ENCODE assay signal across 18 mouse cellular contexts in the genomic region with DNA sequence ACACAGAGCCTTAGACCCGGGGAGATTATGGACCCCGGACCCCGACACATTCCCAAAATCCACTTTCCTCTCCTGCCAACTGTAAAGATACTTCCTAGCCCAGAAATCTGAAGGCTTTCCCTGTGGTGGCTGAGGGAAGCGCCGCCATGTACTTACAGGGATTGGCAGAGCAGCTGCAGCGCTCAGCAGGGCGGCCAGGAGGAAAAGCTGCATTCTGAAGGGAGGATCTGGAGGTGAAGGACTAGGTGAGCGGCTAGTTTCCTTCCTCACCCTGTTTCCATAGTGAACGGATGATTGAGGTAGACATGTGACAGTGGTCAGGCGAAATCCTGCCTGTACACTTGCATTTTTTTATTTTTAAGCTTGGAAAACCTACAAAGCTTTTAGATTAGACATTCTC. TPM values are rescaled to one million over a fixed set of nuclear protein-coding genes. Genes with fewer than 3 reads are reported as not detected.
DNase-seq lines count a peak whose midpoint lies in the region; ATAC-seq and TF ChIP-seq lines count a peak whose summit lies in the region.
"Had no signal": no experiment of that assay in that cellular context is flagged by ENCODE, and none has a peak within 500 bp of the region (broad histone marks: within the 10 kb centered on the region; RNA-seq: fewer than 3 reads in every experiment).

No protein-coding gene starts in this region.

- no peak overlapping the region for H3K27ac ChIP-seq in forebrain, postnatal 0 days (ENCODE audit: low read depth, low read length)
- H3K27ac ChIP-seq in forebrain, embryonic 15.5 days (replicated peaks): no peak overlapping the region
- no peak overlapping the region for H3K27ac ChIP-seq in left cerebral cortex, adult 2 months
- H3K27ac ChIP-seq: lung, embryonic 15.5 days had no signal

- no peak overlapping the region for H3K4me3 ChIP-seq in forebrain, postnatal 0 days (ENCODE audit: low read depth, low read length)
- no peak overlapping the region for H3K4me3 ChIP-seq in forebrain, embryonic 15.5 days
- no peak overlapping the region for H3K4me3 ChIP-seq in left cerebral cortex, adult 2 months
- H3K4me3 ChIP-seq: lung, embryonic 15.5 days had no signal

- TF ChIP-seq POLR2A in brain, embryonic 14.5 days (IDR thresholded peaks at IDR 0.05; ENCODE audit: borderline replicate concordance, extremely low read depth, insufficient read depth, insufficient read length, poor library complexity, severe bottlenecking): no peak

- peak; percentile 12; the same call in 1 of the 2 replicates for TF ChIP-seq CTCF in forebrain, postnatal 0 days (IDR thresholded peaks at IDR 0.05; ENCODE audit: low read depth)
- TF ChIP-seq CTCF in left cerebral cortex, adult 2 months (IDR thresholded peaks at IDR 0.05): peak; percentile 7; the same call in 1 of the 2 replicates
- TF ChIP-seq CTCF in brain, embryonic 14.5 days (IDR thresholded peaks at IDR 0.05; ENCODE audit: borderline replicate concordance, extremely low read depth, insufficient read depth, insufficient read length): no peak

- H3K4me2 ChIP-seq in forebrain, postnatal 0 days (ENCODE audit: low read depth): no peak overlapping the region
- H3K4me2 ChIP-seq in forebrain, embryonic 15.5 days (replicated peaks): no peak overlapping the region
- H3K4me2 ChIP-seq: liver, embryonic 11.5 days; lung, embryonic 15.5 days had no signal

- H3K4me1 ChIP-seq in forebrain, postnatal 0 days (ENCODE audit: insufficient read depth): 0 out of 2 replicates have a peak, but pooled peaks cover 2% of the 10 kb centered on the region
- H3K4me1 ChIP-seq in forebrain, embryonic 15.5 days: 0 out of 2 replicates have a peak, but pooled peaks cover 1% of the 10 kb centered on the region

- H3K27me3 ChIP-seq in forebrain, postnatal 0 days (ENCODE audit: insufficient read depth, low read length): no peaks in the 10 kb centered on the region
- no peaks in the 10 kb centered on the region for H3K27me3 ChIP-seq in forebrain, embryonic 15.5 days
- H3K27me3 ChIP-seq: lung, embryonic 15.5 days had no signal

- peaks cover 5% of the 10 kb centered on the region; the same call in 1 of the 2 replicates for H3K36me3 ChIP-seq in forebrain, postnatal 0 days (ENCODE audit: insufficient read depth)
- no peaks in the 10 kb centered on the region for H3K36me3 ChIP-seq in forebrain, embryonic 15.5 days

- intact Hi-C loops in left cerebral cortex, adult 2 months (cut with DNase I): no loop called here

- no peak for ATAC-seq in forebrain, postnatal 0 days
- no peak for ATAC-seq in forebrain, embryonic 15.5 days (replicated peaks)
- ATAC-seq in erythroid progenitor cell, adult 5-6 weeks (replicated peaks; ENCODE audit: low FRiP score, poor library complexity, severe bottlenecking): no peak
- ATAC-seq: activated CD4-positive, CD25-positive, alpha-beta regulatory T cell, adult 4 months had no signal

- DNase-seq in forebrain, postnatal 0 days: peak; percentile 46
- DNase-seq in left cerebral cortex, adult 2 months (ENCODE audit: extremely low spot score in 1 of 2, low spot score in 2 of 2): no peak
- no peak for DNase-seq in left cerebral cortex, adult 8-10 months (ENCODE audit: low spot score in 2 of 2)
- DNase-seq in ES-CJ7 (ENCODE audit: low read depth, low spot score): peak; percentile 22
- DNase-seq in brain, embryonic 14.5 days (ENCODE audit: low read depth): peak; percentile 26
- no peak for DNase-seq in adrenal gland, postnatal 25 days
- DNase-seq: embryo, embryonic 11 days; heart, adult 18-20 months; kidney, adult 8-10 months; thymus, postnatal 36 days had no signal

- H3K9me3 ChIP-seq in forebrain, postnatal 0 days (ENCODE audit: low read length): no peaks in the 10 kb centered on the region
- no peaks in the 10 kb centered on the region for H3K9me3 ChIP-seq in forebrain, embryonic 15.5 days
- H3K9me3 ChIP-seq: lung, embryonic 15.5 days had no signal

- H3K9ac ChIP-seq in forebrain, postnatal 0 days: no peak overlapping the region; the same call in 1 of the 2 replicates
- H3K9ac ChIP-seq in forebrain, embryonic 15.5 days (replicated peaks): no peak overlapping the region
- H3K9ac ChIP-seq: lung, embryonic 15.5 days had no signal

- WGBS in forebrain, postnatal 0 days: 30% methylated on average over 10 of the region's 10 CpGs
- 31% methylated on average over 10 of the region's 10 CpGs for WGBS in forebrain, embryonic 15.5 days

RNA-seq across cellular contexts. Expression of gene Gm17660, which starts 1.0 kb away (rescaled TPM):
- total RNA-seq in forebrain, postnatal 0 days (2014; rRNA removed): not detected in 2 replicates
- 0.52 and 1.1 TPM in 2 replicates for polyA plus RNA-seq in forebrain, postnatal 0 days (2015; fragmentation: Nextera tagmentation; extraction: Ambion mirVana)
- 0.47 TPM in 1 of 2 replicates, not detected in the other for polyA plus RNA-seq in forebrain, embryonic 15.5 days (2015; fragmentation: Nextera tagmentation; extraction: Ambion mirVana)
- total RNA-seq in left cerebral cortex, adult 2 months (2021): not detected
- not detected for total RNA-seq in left cerebral cortex, adult 8-10 months (2022)
- polyA plus RNA-seq in brain, embryonic 14.5 days (2012; rRNA removed): not detected in 2 replicates
- not detected in 2 replicates for total RNA-seq in erythroid progenitor cell, adult 5-6 weeks (2015; ENCODE audit: low replicate concordance)
- not detected in 2 replicates for total RNA-seq in erythroid progenitor cell, adult 5-6 weeks (2017; ENCODE audit: low replicate concordance)
- total RNA-seq in adrenal gland, postnatal 25 days (2021): not detected in 2 replicates
- total RNA-seq: heart, adult 18-20 months; hematopoietic stem cell, adult 5-6 weeks; megakaryocyte, adult 5-6 weeks had no signal
- polyA plus RNA-seq: activated CD4-positive, CD25-positive, alpha-beta regulatory T cell, adult 4 months; frontal cortex, adult 2 months; liver, embryonic 11.5 days had no signal

RNA-seq across cellular contexts. Expression of gene Nudt9, which starts 30.3 kb away (rescaled TPM):
- 50.3 and 55.3 TPM in 2 replicates for total RNA-seq in forebrain, postnatal 0 days (2014; rRNA removed)
- polyA plus RNA-seq in forebrain, postnatal 0 days (2015; fragmentation: Nextera tagmentation; extraction: Ambion mirVana): 72.4 and 73.8 TPM in 2 replicates
- 56.6 and 61.3 TPM in 2 replicates for polyA plus RNA-seq in forebrain, embryonic 15.5 days (2015; fragmentation: Nextera tagmentation; extraction: Ambion mirVana)
- total RNA-seq in left cerebral cortex, adult 2 months (2021): 10 to 100 TPM; 66.1 to 68.4 TPM
- 10 to 100 TPM; 62.8 to 69.5 (median 65.8) TPM for total RNA-seq in left cerebral cortex, adult 8-10 months (2022)
- polyA plus RNA-seq in brain, embryonic 14.5 days (2012; rRNA removed): 45.6 and 45.7 TPM in 2 replicates
- total RNA-seq in erythroid progenitor cell, adult 5-6 weeks (2015; ENCODE audit: low replicate concordance): 51.6 and 69.9 TPM in 2 replicates
- 59.2 and 61.9 TPM in 2 replicates for total RNA-seq in erythroid progenitor cell, adult 5-6 weeks (2017; ENCODE audit: low replicate concordance)
- 53.6 and 62.9 TPM in 2 replicates for total RNA-seq in adrenal gland, postnatal 25 days (2021)

RNA-seq across cellular contexts. Expression of gene Sparcl1, which starts 37.2 kb away (rescaled TPM):
- total RNA-seq in forebrain, postnatal 0 days (2014; rRNA removed): 342 and 344 TPM in 2 replicates
- polyA plus RNA-seq in forebrain, postnatal 0 days (2015; fragmentation: Nextera tagmentation; extraction: Ambion mirVana): 239 and 282 TPM in 2 replicates
- polyA plus RNA-seq in forebrain, embryonic 15.5 days (2015; fragmentation: Nextera tagmentation; extraction: Ambion mirVana): 84.2 and 92.8 TPM in 2 replicates
- total RNA-seq in left cerebral cortex, adult 2 months (2021): 1,000 to 10,000 TPM; 1,525 to 1,546 TPM
- 1,000 to 10,000 TPM; 1,561 to 1,708 (median 1,583) TPM for total RNA-seq in left cerebral cortex, adult 8-10 months (2022)
- polyA plus RNA-seq in brain, embryonic 14.5 days (2012; rRNA removed): 75.9 and 150 TPM in 2 replicates
- total RNA-seq in erythroid progenitor cell, adult 5-6 weeks (2015; ENCODE audit: low replicate concordance): not detected in 2 replicates
- not detected in 2 replicates for total RNA-seq in erythroid progenitor cell, adult 5-6 weeks (2017; ENCODE audit: low replicate concordance)
- 24.7 and 25.0 TPM in 2 replicates for total RNA-seq in adrenal gland, postnatal 25 days (2021)
- total RNA-seq: hematopoietic stem cell, adult 5-6 weeks; megakaryocyte, adult 5-6 weeks had no signal
- polyA plus RNA-seq: activated CD4-positive, CD25-positive, alpha-beta regulatory T cell, adult 4 months had no signal

RNA-seq across cellular contexts. Expression of gene Hsd17b11, which starts 54.6 kb away (rescaled TPM):
- total RNA-seq in forebrain, postnatal 0 days (2014; rRNA removed): 10.9 and 15.8 TPM in 2 replicates
- 3.2 and 4.6 TPM in 2 replicates for polyA plus RNA-seq in forebrain, postnatal 0 days (2015; fragmentation: Nextera tagmentation; extraction: Ambion mirVana)
- polyA plus RNA-seq in forebrain, embryonic 15.5 days (2015; fragmentation: Nextera tagmentation; extraction: Ambion mirVana): 1.1 and 1.8 TPM in 2 replicates
- total RNA-seq in left cerebral cortex, adult 2 months (2021): 10 to 100 TPM; 42.3 to 42.7 TPM
- total RNA-seq in left cerebral cortex, adult 8-10 months (2022): 10 to 100 TPM; 52.4 to 53.9 (median 52.8) TPM
- polyA plus RNA-seq in brain, embryonic 14.5 days (2012; rRNA removed): 7.2 and 11.3 TPM in 2 replicates
- total RNA-seq in erythroid progenitor cell, adult 5-6 weeks (2015; ENCODE audit: low replicate concordance): 10.8 and 18.0 TPM in 2 replicates
- total RNA-seq in erythroid progenitor cell, adult 5-6 weeks (2017; ENCODE audit: low replicate concordance): 4.7 and 9.0 TPM in 2 replicates
- total RNA-seq in adrenal gland, postnatal 25 days (2021): 61.3 and 83.2 TPM in 2 replicates

Comparison
In these comparisons a context has a peak if more than half of its experiments do, and no peak if none do; other contexts are left out.
1. DNase-seq: peak in forebrain, postnatal 0 days (single experiment), ES-CJ7 (single experiment) and brain, embryonic 14.5 days (single experiment); none in left cerebral cortex, adult 2 months (0 of 2), left cerebral cortex, adult 8-10 months (0 of 2) and adrenal gland, postnatal 25 days (single experiment).
2. RNA of gene Sparcl1, which starts 37.2 kb away (total RNA-seq): 1,561 to 1,708 TPM in left cerebral cortex, adult 8-10 months, 1,525 to 1,546 TPM in left cerebral cortex, adult 2 months, 342 to 344 TPM in forebrain, postnatal 0 days and 24.7 to 25.0 TPM in adrenal gland, postnatal 25 days; not detected in erythroid progenitor cell, adult 5-6 weeks; every median in the first group is over 10 times any median in the second.